17 mouse cellular contexts compared by ENCODE assay signal in the genomic region with DNA sequence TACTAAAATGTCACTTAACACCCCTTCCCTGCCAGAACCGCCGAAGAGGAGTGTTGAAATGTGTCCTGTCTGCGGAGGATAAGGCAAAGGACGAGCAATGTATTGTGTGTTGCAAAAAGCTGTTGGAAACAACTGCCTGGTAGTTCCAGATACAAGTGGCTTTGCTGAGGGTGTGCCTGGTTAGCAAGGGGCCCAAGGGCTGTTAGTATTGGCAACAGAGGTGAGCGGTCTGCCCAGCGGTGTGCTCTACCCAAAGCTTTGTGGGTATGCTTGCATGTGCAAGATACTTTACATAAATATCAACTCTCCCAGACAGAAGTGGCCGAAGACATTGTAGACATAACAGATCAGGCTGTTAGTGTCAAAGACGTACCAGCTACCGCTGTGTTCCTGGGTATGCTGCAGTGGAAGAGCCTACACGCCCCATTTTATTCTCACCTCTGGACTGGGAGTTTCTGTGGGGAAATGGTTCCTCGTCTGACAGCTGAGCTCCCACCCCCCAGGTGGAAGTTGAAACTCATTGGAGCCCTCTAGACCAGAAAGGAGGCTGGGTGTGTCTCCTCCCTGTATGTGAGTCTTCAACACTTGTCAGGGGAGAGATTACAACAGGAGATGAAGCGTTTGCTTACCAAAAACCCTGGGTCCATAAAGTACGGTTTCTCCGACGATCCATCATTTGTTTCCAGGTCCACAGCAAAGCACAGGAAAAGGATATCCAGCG. TPM values are rescaled to one million over a fixed set of nuclear protein-coding genes. Genes with fewer than 3 reads are reported as not detected.
DNase-seq lines count a peak whose midpoint lies in the region; ATAC-seq and TF ChIP-seq lines count a peak whose summit lies in the region.
"Had no signal": no experiment of that assay in that cellular context is flagged by ENCODE, and none has a peak within 500 bp of the region (broad histone marks: within the 10 kb centered on the region; RNA-seq: fewer than 3 reads in every experiment).

No protein-coding gene starts in this region.

- H3K27me3 ChIP-seq in lung, embryonic 14.5 days (ENCODE audit: insufficient read depth, low read length), result no peaks in the 10 kb centered on the region
- H3K27me3 ChIP-seq in splenic B cell, adult 2 months (ENCODE audit: control insufficient read depth, insufficient read depth, low read length, poor library complexity, severe bottlenecking), result no peaks in the 10 kb centered on the region
- no peaks in the 10 kb centered on the region for H3K27me3 ChIP-seq in cerebellum, adult 2 months (ENCODE audit: control insufficient read depth, insufficient read depth, low read length)
- H3K27me3 ChIP-seq: embryonic facial prominence, embryonic 12.5 days had no signal

- no peak overlapping the region for H3K4me3 ChIP-seq in lung, embryonic 14.5 days (ENCODE audit: low read depth, low read length)
- H3K4me3 ChIP-seq in cerebellum, adult 2 months (replicated peaks; ENCODE audit: insufficient read depth, low read depth, low read length), result no peak overlapping the region
- H3K4me3 ChIP-seq: embryonic facial prominence, embryonic 12.5 days had no signal

- peaks cover 50% of the 10 kb centered on the region for H3K36me3 ChIP-seq in lung, embryonic 14.5 days (ENCODE audit: insufficient read depth)
- H3K36me3 ChIP-seq in splenic B cell, adult 2 months (ENCODE audit: control insufficient read depth, insufficient read depth, low read length, poor library complexity, severe bottlenecking), result peaks cover 10% of the 10 kb centered on the region; the same call in 1 of the 2 replicates

- no peak overlapping the region for H3K4me2 ChIP-seq in lung, embryonic 14.5 days
- H3K4me2 ChIP-seq: embryonic facial prominence, embryonic 12.5 days had no signal

- 47% methylated on average over 16 of the region's 16 CpGs for WGBS in lung, embryonic 14.5 days
- 88% methylated on average over 16 of the region's 16 CpGs for WGBS in cerebellum, adult 2 months

- TF ChIP-seq CTCF in lung, embryonic 14.5 days (IDR thresholded peaks at IDR 0.05; ENCODE audit: low read depth), result no peak
- no peak for TF ChIP-seq CTCF in cerebellum, adult 2 months (IDR thresholded peaks at IDR 0.05; ENCODE audit: borderline replicate concordance, insufficient read depth, low read depth, low read length)

- TF ChIP-seq POLR2A in cerebellum, adult 2 months (IDR thresholded peaks at IDR 0.05; ENCODE audit: borderline replicate concordance, insufficient read depth, low read length), result no peak

- H3K9ac ChIP-seq in lung, embryonic 14.5 days, result no peak overlapping the region
- H3K9ac ChIP-seq: embryonic facial prominence, embryonic 12.5 days; forebrain, postnatal 0 days had no signal

- DNase-seq in lung, embryonic 14.5 days, result no peak
- DNase-seq in lung, postnatal 4 days, result no peak
- DNase-seq in c-Kit-positive CD71-positive TER-119-positive erythroid progenitor cells, embryonic 14.5 days (ENCODE audit: low spot score), result peak; percentile 69
- peak; percentile 70 for DNase-seq in liver
- DNase-seq in splenic B cell, adult 2 months (ENCODE audit: low read depth, low spot score), result peak; percentile 33
- DNase-seq in cerebellum, adult 2 months, result no peak
- DNase-seq in thymus, postnatal 0 days (ENCODE audit: low spot score), result no peak
- DNase-seq in adrenal gland, adult 8-10 months, result no peak
- DNase-seq: adrenal gland, adult 2 months; cerebellum, adult 9-11 months; forebrain, postnatal 0 days; gastrocnemius, postnatal 36 days; kidney, postnatal 14 days; lung, adult 2 months; thymus, adult 18-20 months had no signal

- ATAC-seq in lung, embryonic 14.5 days (ENCODE audit: insufficient read depth), result peak; percentile 26; the same call in 1 of the 2 replicates
- ATAC-seq: forebrain, postnatal 0 days; hindbrain, embryonic 16.5 days had no signal

- no peaks in the 10 kb centered on the region for H3K4me1 ChIP-seq in lung, embryonic 14.5 days (ENCODE audit: insufficient read depth)
- H3K4me1 ChIP-seq in cerebellum, adult 2 months (ENCODE audit: control insufficient read depth, insufficient read depth, low read length), result no peaks in the 10 kb centered on the region

- peak overlapping the region; percentile 42; the same call in 1 of the 2 replicates for H3K27ac ChIP-seq in lung, embryonic 14.5 days (ENCODE audit: low read depth)
- H3K27ac ChIP-seq in cerebellum, adult 2 months (ENCODE audit: insufficient read depth, low read length), result no peak overlapping the region
- H3K27ac ChIP-seq: embryonic facial prominence, embryonic 12.5 days had no signal

- H3K9me3 ChIP-seq in lung, embryonic 14.5 days (ENCODE audit: low read depth, low read length), result no peaks in the 10 kb centered on the region
- H3K9me3 ChIP-seq: embryonic facial prominence, embryonic 12.5 days had no signal

RNA-seq across cellular contexts. Expression of gene Cnn3, which starts 34.3 kb away (rescaled TPM):
- polyA plus RNA-seq in lung, embryonic 14.5 days (2014; fragmentation: Nextera tagmentation; extraction: Ambion mirVana), result 671 and 678 TPM in 2 replicates
- polyA plus RNA-seq in cerebellum, adult 2 months (2012; rRNA removed), result 170 and 177 TPM in 2 replicates
- 435 and 448 TPM in 2 replicates for polyA plus RNA-seq in thymus, postnatal 0 days (2015; fragmentation: Nextera tagmentation; extraction: Ambion mirVana)
- 100 to 1,000 TPM; 268 to 287 (median 284) TPM for total RNA-seq in adrenal gland, adult 8-10 months (2022)

Comparison
In these comparisons a context has a peak if more than half of its experiments do, and no peak if none do; other contexts are left out.
1. DNase-seq: peak in c-Kit-positive CD71-positive TER-119-positive erythroid progenitor cells, embryonic 14.5 days (single experiment), liver (single experiment) and splenic B cell, adult 2 months (single experiment); none in lung, embryonic 14.5 days (single experiment), lung, postnatal 4 days (0 of 2), cerebellum, adult 2 months (0 of 2), thymus, postnatal 0 days (single experiment) and adrenal gland, adult 8-10 months (single experiment).